ENCODE assay signal across 8 mouse cellular contexts in genomic region chr10:80677128-80677875, GRCm38 (mm10). TPM values are rescaled to one million over a fixed set of nuclear protein-coding genes. Genes with fewer than 3 reads are reported as not detected.
DNase-seq lines count a peak whose midpoint lies in the region; ATAC-seq and TF ChIP-seq lines count a peak whose summit lies in the region.

No protein-coding gene starts in this region.

- TF ChIP-seq POLR2A in limb, embryonic 14.5 days (IDR thresholded peaks at IDR 0.05; ENCODE audit: borderline replicate concordance, extremely low read depth, insufficient read depth, insufficient read length): no peak

- DNase-seq in heart, postnatal 14 days: no peak
- DNase-seq in MN1 (ENCODE audit: low spot score): peak; percentile 53
- DNase-seq in limb, embryonic 14.5 days (ENCODE audit: low spot score): no peak
- DNase-seq in ovary, postnatal 36 days (ENCODE audit: low spot score): no peak
- DNase-seq in retina, embryonic 14.5 days (ENCODE audit: low spot score): no peak

- intact Hi-C loops in heart, postnatal 14 days (cut with DNase I): no loop called here

- peak overlapping the region; percentile 97 for H3K4me2 ChIP-seq in heart, embryonic 13.5 days
- peak overlapping the region; percentile 69 for H3K4me2 ChIP-seq in forebrain, embryonic 15.5 days (replicated peaks)
- H3K4me2 ChIP-seq in limb, embryonic 14.5 days (replicated peaks; ENCODE audit: low read depth, low read length, severe bottlenecking): peak overlapping the region; percentile 55
- H3K4me2 ChIP-seq in neural tube, embryonic 13.5 days: peak overlapping the region; percentile 64

- peak overlapping the region; percentile 100 for H3K27ac ChIP-seq in heart, embryonic 13.5 days (replicated peaks)
- H3K27ac ChIP-seq in forebrain, embryonic 15.5 days (replicated peaks): peak overlapping the region; percentile 94
- H3K27ac ChIP-seq in limb, embryonic 14.5 days (replicated peaks; ENCODE audit: low read depth, low read length): peak overlapping the region; percentile 86
- peak overlapping the region; percentile 97 for H3K27ac ChIP-seq in neural tube, embryonic 13.5 days (replicated peaks)

- H3K36me3 ChIP-seq in heart, embryonic 13.5 days: peaks cover 16% of the 10 kb centered on the region
- no peaks in the 10 kb centered on the region for H3K36me3 ChIP-seq in forebrain, embryonic 15.5 days
- peaks cover 18% of the 10 kb centered on the region for H3K36me3 ChIP-seq in limb, embryonic 14.5 days (ENCODE audit: control insufficient read depth, insufficient read depth, low read length)
- peaks cover 5% of the 10 kb centered on the region; the same call in 1 of the 2 replicates for H3K36me3 ChIP-seq in neural tube, embryonic 13.5 days

- no peaks in the 10 kb centered on the region for H3K9me3 ChIP-seq in heart, embryonic 13.5 days
- H3K9me3 ChIP-seq in forebrain, embryonic 15.5 days: no peaks in the 10 kb centered on the region
- no peaks in the 10 kb centered on the region for H3K9me3 ChIP-seq in limb, embryonic 14.5 days (ENCODE audit: control insufficient read depth, low read length)
- no peaks in the 10 kb centered on the region for H3K9me3 ChIP-seq in neural tube, embryonic 13.5 days

- peaks cover 67% of the 10 kb centered on the region for H3K4me1 ChIP-seq in heart, embryonic 13.5 days
- H3K4me1 ChIP-seq in forebrain, embryonic 15.5 days: peaks cover 61% of the 10 kb centered on the region
- H3K4me1 ChIP-seq in limb, embryonic 14.5 days (ENCODE audit: control insufficient read depth, insufficient read depth, low read length): peaks cover 48% of the 10 kb centered on the region
- peaks cover 68% of the 10 kb centered on the region for H3K4me1 ChIP-seq in neural tube, embryonic 13.5 days (replicated peaks)

- peak overlapping the region; percentile 100 for H3K4me3 ChIP-seq in heart, embryonic 13.5 days
- peak overlapping the region; percentile 93 for H3K4me3 ChIP-seq in forebrain, embryonic 15.5 days
- peak overlapping the region; percentile 97 for H3K4me3 ChIP-seq in limb, embryonic 14.5 days (replicated peaks; ENCODE audit: low read length)
- peak overlapping the region; percentile 99 for H3K4me3 ChIP-seq in neural tube, embryonic 13.5 days

- ATAC-seq in heart, embryonic 13.5 days (ENCODE audit: extremely low read depth, insufficient number of reproducible peaks, low FRiP score, low TSS enrichment): no peak
- ATAC-seq in forebrain, embryonic 15.5 days (replicated peaks): no peak
- no peak for ATAC-seq in limb, embryonic 14.5 days (ENCODE audit: low FRiP score, low read depth)
- ATAC-seq in neural tube, embryonic 13.5 days (ENCODE audit: low read depth): peak; percentile 7

- WGBS in heart, embryonic 13.5 days: 24% methylated on average over 9 of the region's 9 CpGs
- WGBS in forebrain, embryonic 15.5 days: 29% methylated on average over 9 of the region's 9 CpGs
- 22% methylated on average over 9 of the region's 9 CpGs for WGBS in limb, embryonic 14.5 days
- 43% methylated on average over 9 of the region's 9 CpGs for WGBS in neural tube, embryonic 13.5 days

- H3K27me3 ChIP-seq in heart, embryonic 13.5 days (replicated peaks): no peaks in the 10 kb centered on the region
- no peaks in the 10 kb centered on the region for H3K27me3 ChIP-seq in forebrain, embryonic 15.5 days
- no peaks in the 10 kb centered on the region for H3K27me3 ChIP-seq in limb, embryonic 14.5 days (ENCODE audit: control insufficient read depth, insufficient read depth, low read length)
- no peaks in the 10 kb centered on the region for H3K27me3 ChIP-seq in neural tube, embryonic 13.5 days

- peak overlapping the region; percentile 93 for H3K9ac ChIP-seq in heart, embryonic 13.5 days
- peak overlapping the region; percentile 62 for H3K9ac ChIP-seq in forebrain, embryonic 15.5 days (replicated peaks)
- H3K9ac ChIP-seq in limb, embryonic 14.5 days (ENCODE audit: low read depth, low read length, severe bottlenecking): peak overlapping the region; percentile 53
- peak overlapping the region; percentile 84 for H3K9ac ChIP-seq in neural tube, embryonic 13.5 days

RNA-seq across cellular contexts. Expression of gene Mknk2, which starts 0.6 kb away (rescaled TPM):
- 78.2 and 78.7 TPM in 2 replicates for polyA plus RNA-seq in heart, embryonic 13.5 days (2015; fragmentation: Nextera tagmentation; extraction: Ambion mirVana)
- total RNA-seq in heart, postnatal 14 days (2021): 100 to 1,000 TPM; 166 to 169 TPM
- polyA plus RNA-seq in forebrain, embryonic 15.5 days (2015; fragmentation: Nextera tagmentation; extraction: Ambion mirVana): 60.9 and 64.8 TPM in 2 replicates
- 108 and 147 TPM in 2 replicates for polyA plus RNA-seq in limb, embryonic 14.5 days (2012; rRNA removed)
- polyA plus RNA-seq in limb, embryonic 14.5 days (2014; fragmentation: Nextera tagmentation; extraction: Ambion mirVana): 93.0 and 97.7 TPM in 2 replicates
- 61.4 and 63.4 TPM in 2 replicates for polyA plus RNA-seq in neural tube, embryonic 13.5 days (2015; fragmentation: Nextera tagmentation; extraction: Ambion mirVana)

RNA-seq across cellular contexts. Expression of gene Btbd2, which starts 20.4 kb away (rescaled TPM):
- polyA plus RNA-seq in heart, embryonic 13.5 days (2015; fragmentation: Nextera tagmentation; extraction: Ambion mirVana): 50.9 and 53.7 TPM in 2 replicates
- 10 to 100 TPM; 40.6 to 41.9 TPM for total RNA-seq in heart, postnatal 14 days (2021)
- 83.4 and 87.5 TPM in 2 replicates for polyA plus RNA-seq in forebrain, embryonic 15.5 days (2015; fragmentation: Nextera tagmentation; extraction: Ambion mirVana)
- polyA plus RNA-seq in limb, embryonic 14.5 days (2012; rRNA removed): 87.8 and 122 TPM in 2 replicates
- 78.0 and 89.1 TPM in 2 replicates for polyA plus RNA-seq in limb, embryonic 14.5 days (2014; fragmentation: Nextera tagmentation; extraction: Ambion mirVana)
- 93.9 and 100.0 TPM in 2 replicates for polyA plus RNA-seq in neural tube, embryonic 13.5 days (2015; fragmentation: Nextera tagmentation; extraction: Ambion mirVana)

RNA-seq across cellular contexts. Expression of gene Mob3a, which starts 24.5 kb away (rescaled TPM):
- polyA plus RNA-seq in heart, embryonic 13.5 days (2015; fragmentation: Nextera tagmentation; extraction: Ambion mirVana): 26.0 and 27.2 TPM in 2 replicates
- 10 to 100 TPM in 1 of 2 experiments, 1 to 10 TPM in 1; 7.0 to 11.4 TPM for total RNA-seq in heart, postnatal 14 days (2021)
- polyA plus RNA-seq in forebrain, embryonic 15.5 days (2015; fragmentation: Nextera tagmentation; extraction: Ambion mirVana): 52.6 and 55.1 TPM in 2 replicates
- polyA plus RNA-seq in limb, embryonic 14.5 days (2012; rRNA removed): 33.7 and 42.7 TPM in 2 replicates
- polyA plus RNA-seq in limb, embryonic 14.5 days (2014; fragmentation: Nextera tagmentation; extraction: Ambion mirVana): 35.9 and 36.5 TPM in 2 replicates
- 46.4 and 55.1 TPM in 2 replicates for polyA plus RNA-seq in neural tube, embryonic 13.5 days (2015; fragmentation: Nextera tagmentation; extraction: Ambion mirVana)

RNA-seq across cellular contexts. Expression of gene Izumo4, which starts 24.7 kb away (rescaled TPM):
- 12.7 and 13.5 TPM in 2 replicates for polyA plus RNA-seq in heart, embryonic 13.5 days (2015; fragmentation: Nextera tagmentation; extraction: Ambion mirVana)
- 1 to 10 TPM; 4.5 to 4.9 TPM for total RNA-seq in heart, postnatal 14 days (2021)
- polyA plus RNA-seq in forebrain, embryonic 15.5 days (2015; fragmentation: Nextera tagmentation; extraction: Ambion mirVana): 33.4 and 35.2 TPM in 2 replicates
- polyA plus RNA-seq in limb, embryonic 14.5 days (2012; rRNA removed): 64.5 and 66.1 TPM in 2 replicates
- polyA plus RNA-seq in limb, embryonic 14.5 days (2014; fragmentation: Nextera tagmentation; extraction: Ambion mirVana): 14.4 and 15.9 TPM in 2 replicates
- 37.2 and 39.1 TPM in 2 replicates for polyA plus RNA-seq in neural tube, embryonic 13.5 days (2015; fragmentation: Nextera tagmentation; extraction: Ambion mirVana)

RNA-seq across cellular contexts. Expression of gene Csnk1g2, which starts 54.7 kb away (rescaled TPM):
- 87.5 and 89.0 TPM in 2 replicates for polyA plus RNA-seq in heart, embryonic 13.5 days (2015; fragmentation: Nextera tagmentation; extraction: Ambion mirVana)
- 100 to 1,000 TPM; 123 to 131 TPM for total RNA-seq in heart, postnatal 14 days (2021)
- polyA plus RNA-seq in forebrain, embryonic 15.5 days (2015; fragmentation: Nextera tagmentation; extraction: Ambion mirVana): 117 and 126 TPM in 2 replicates
- 253 and 298 TPM in 2 replicates for polyA plus RNA-seq in limb, embryonic 14.5 days (2012; rRNA removed)
- 110 and 125 TPM in 2 replicates for polyA plus RNA-seq in limb, embryonic 14.5 days (2014; fragmentation: Nextera tagmentation; extraction: Ambion mirVana)
- polyA plus RNA-seq in neural tube, embryonic 13.5 days (2015; fragmentation: Nextera tagmentation; extraction: Ambion mirVana): 98.0 and 110 TPM in 2 replicates
